Mouse (Mus musculus) G1E (cell line): ENCODE data around the gene Nos1ap.

ENCODE experiments used
- CTCF ChIP-seq: IDR thresholded peaks from 2 replicates; pipeline ENCODE4 v1.5.1; 2012; ENCODE audit warnings: low read depth, low read length, inconsistent platforms, mixed read lengths
- GATA1 ChIP-seq: IDR thresholded peaks from 2 replicates; pipeline ENCODE4 v1.6.1; 2012; ENCODE audit warnings: borderline replicate concordance, low read length, inconsistent platforms, mixed read lengths
- GATA2 ChIP-seq: IDR thresholded peaks from 2 replicates; pipeline ENCODE4 v1.6.1; 2012; ENCODE audit warnings: low read depth, low read length, inconsistent platforms, borderline replicate concordance
- POLR2AphosphoS5 ChIP-seq: IDR thresholded peaks from 2 replicates; pipeline ENCODE4 v1.6.1; 2012; ENCODE audit warnings: low read depth, low read length, inconsistent platforms; ENCODE audit not compliant: insufficient replicate concordance
- TAL1 ChIP-seq: conservative IDR thresholded peaks from 2 replicates; pipeline ENCODE4 v1.6.1; 2012; ENCODE audit warnings: low read depth, low read length, inconsistent platforms, mixed read lengths

- no peak for TF ChIP-seq TAL1
- TF ChIP-seq CTCF: no peak
- TF ChIP-seq GATA1: no peak
- TF ChIP-seq POLR2AphosphoS5: no peak
- TF ChIP-seq GATA2: no peak
Measured at GRCm38 (mm10) chr1:170402682-170403081, 187.0 kb downstream of the Nos1ap start.
